Mouse (Mus musculus) splenic B cell, adult 2 months (primary cell): ENCODE results near the gene Lypd8.
"Not testable (repeated sequence)": the region's sequence is repeated elsewhere in the genome, so short reads cannot be mapped to it uniquely, and the experiment has no call there.

Source experiments
- DNase-seq: peaks from one replicate; pipeline ENCODE4 v3.0.0-alpha.2; 2011; ENCODE audit warnings: low read depth, low spot score
- H3K27me3 ChIP-seq: 2 replicates; pipeline ENCODE4 v1.6.1; 2012; ENCODE audit warnings: mild to moderate bottlenecking, low read length, moderate library complexity, mixed read lengths; ENCODE audit not compliant: control insufficient read depth, poor library complexity, insufficient read depth, severe bottlenecking
- H3K36me3 ChIP-seq: 2 replicates; pipeline ENCODE4 v1.6.1; 2012; ENCODE audit warnings: mild to moderate bottlenecking, low read length, moderate library complexity, mixed read lengths; ENCODE audit not compliant: control insufficient read depth, poor library complexity, insufficient read depth, severe bottlenecking

Gene Lypd8

GRCm38 (mm10) chr11:58357844-58358534 is 20.9 kb upstream of the Lypd8 start:
- H3K36me3 ChIP-seq = no peaks in the 10 kb centered on the region
- no peak for DNase-seq
- H3K27me3 ChIP-seq = no peaks in the 10 kb centered on the region

- DNase-seq, H3K36me3 ChIP-seq, H3K27me3 ChIP-seq: not testable (repeated sequence)
These were observed 16.3 kb upstream of the Lypd8 start for GRCm38 (mm10) chr11:58362562-58362961.

- DNase-seq = no peak
- Histone ChIP-seq H3K36me3 (no peaks in the 10 kb centered on the region), H3K27me3 (no peaks in the 10 kb centered on the region)
These were observed 14.4 kb upstream of the Lypd8 start for GRCm38 (mm10) chr11:58364454-58364853.

- DNase-seq, H3K36me3 ChIP-seq, H3K27me3 ChIP-seq: not testable (repeated sequence)
These were observed 12.7 kb upstream of the Lypd8 start for GRCm38 (mm10) chr11:58366191-58366590.

GRCm38 (mm10) chr11:58377273-58377672 is 1.6 kb upstream of the Lypd8 start:
- no peak for DNase-seq
- no peaks in the 10 kb centered on the region for H3K36me3 ChIP-seq
- H3K27me3 ChIP-seq = no peaks in the 10 kb centered on the region

- H3K27me3 ChIP-seq = no peaks in the 10 kb centered on the region
These were observed 1.2 kb upstream of the Lypd8 start for GRCm38 (mm10) chr11:58377686-58378085.

GRCm38 (mm10) chr11:58379516-58379915 is 673 bp downstream of the Lypd8 start:
- Histone ChIP-seq H3K27me3 (no peaks in the 10 kb centered on the region), H3K36me3 (no peaks in the 10 kb centered on the region)
- no peak for DNase-seq

More at GRCm38 (mm10) chr11:58377686-58378085, 1.2 kb upstream of the Lypd8 start:
- no peaks in the 10 kb centered on the region for H3K36me3 ChIP-seq
- no peak for DNase-seq

- DNase-seq = no peak
- Histone ChIP-seq H3K27me3 (no peaks in the 10 kb centered on the region), H3K36me3 (no peaks in the 10 kb centered on the region)
These were observed 3.6 kb downstream of the Lypd8 start for GRCm38 (mm10) chr11:58382471-58382870.

GRCm38 (mm10) chr11:58399985-58400645 is 21.3 kb downstream of the Lypd8 start:
- Histone ChIP-seq H3K27me3 (no peaks in the 10 kb centered on the region), H3K36me3 (no peaks in the 10 kb centered on the region)
- no peak for DNase-seq

GRCm38 (mm10) chr11:58400655-58401054 is 21.8 kb downstream of the Lypd8 start:
- H3K36me3 ChIP-seq = no peaks in the 10 kb centered on the region
- no peaks in the 10 kb centered on the region for H3K27me3 ChIP-seq
- no peak for DNase-seq

- Histone ChIP-seq H3K36me3 (no peaks in the 10 kb centered on the region), H3K27me3 (no peaks in the 10 kb centered on the region)
- DNase-seq = no peak
These were observed 29.2 kb downstream of the Lypd8 start for GRCm38 (mm10) chr11:58408066-58408465.

GRCm38 (mm10) chr11:58418336-58418735 is 39.5 kb downstream of the Lypd8 start:
- Histone ChIP-seq H3K36me3 (no peaks in the 10 kb centered on the region), H3K27me3 (no peaks in the 10 kb centered on the region)
- no peak for DNase-seq

GRCm38 (mm10) chr11:58420815-58421214 is 42.0 kb downstream of the Lypd8 start, which contains the start of gene 1810065E05Rik:
Gene 1810065E05Rik (plus strand): TSS chr11:58421111.
- no peak for DNase-seq
- no peaks in the 10 kb centered on the region for H3K27me3 ChIP-seq
- no peaks in the 10 kb centered on the region for H3K36me3 ChIP-seq

- Histone ChIP-seq H3K36me3 (no peaks in the 10 kb centered on the region), H3K27me3 (no peaks in the 10 kb centered on the region)
- DNase-seq = no peak
These were observed 53.4 kb downstream of the Lypd8 start, which contains the start of gene Gm12253 for GRCm38 (mm10) chr11:58432259-58432658. Gene Gm12253 (plus strand): TSS chr11:58432559.

- DNase-seq = no peak
- H3K36me3 ChIP-seq = no peaks in the 10 kb centered on the region
- no peaks in the 10 kb centered on the region for H3K27me3 ChIP-seq
These were observed 59.0 kb downstream of the Lypd8 start for GRCm38 (mm10) chr11:58437866-58438265.
